Mouse (Mus musculus): ENCODE data around the gene Psma5.
"Not testable (repeated sequence)": the region's sequence is repeated elsewhere in the genome, so short reads cannot be mapped to it uniquely, and the experiment has no call there.

The Psma5 gene

GRCm38 (mm10) chr3:108256719-108257637, at the start of gene Psma5:
Psma5 (plus strand) TSS chr3:108256926.
- peak; percentile 98 for DNase-seq

DNA sequence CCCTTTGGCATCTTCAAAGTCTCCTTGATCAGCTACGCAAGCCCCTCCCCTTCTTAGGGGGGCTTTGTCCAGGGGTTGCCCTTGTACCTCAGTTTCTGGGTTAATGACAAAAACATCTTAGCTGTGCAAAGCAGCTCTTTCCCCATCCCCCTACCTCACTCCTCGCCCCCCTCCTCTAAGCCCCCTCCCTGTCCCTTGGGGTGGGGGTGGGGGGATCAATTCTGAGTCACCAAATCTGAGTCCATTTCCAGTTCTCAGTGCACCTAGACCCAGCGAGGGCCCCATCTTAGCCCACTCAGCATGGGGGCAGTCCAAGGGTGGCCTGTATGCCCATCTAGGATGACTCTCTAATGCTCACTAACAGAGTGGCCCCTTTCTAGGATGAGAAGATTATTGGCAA, 47.7 kb upstream of the Psma5 start:
- DNase-seq: no peak

GRCm38 (mm10) chr3:108209536-108209935, 47.2 kb upstream of the Psma5 start:
- DNase-seq: no peak

- DNase-seq: peak; percentile 96
Observed at GRCm38 (mm10) chr3:108209946-108210770, 46.6 kb upstream of the Psma5 start.

DNA sequence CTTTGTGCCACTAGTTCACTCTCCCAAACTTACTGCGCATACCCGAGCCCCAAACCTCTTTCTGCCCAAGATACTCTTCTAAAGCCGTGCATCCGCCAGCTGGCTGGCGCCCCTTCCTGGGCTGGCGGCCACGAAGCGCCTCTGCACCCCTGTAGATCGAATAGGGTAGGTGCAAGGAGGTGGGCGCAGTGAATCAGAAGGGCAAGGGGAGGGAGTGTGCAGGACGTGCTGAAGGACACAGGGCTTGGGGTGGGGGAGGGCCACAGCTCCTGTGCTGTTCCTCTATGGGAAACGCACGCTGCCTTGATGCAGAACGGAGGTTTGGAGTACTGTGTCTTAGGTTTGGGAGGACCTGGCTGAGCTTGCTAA, 46.0 kb upstream of the Psma5 start, which contains the start of gene Atxn7l2:
Gene Atxn7l2 (minus strand): TSS at position 164 of the 369 bp plus-strand sequence.
- peak; percentile 83 for DNase-seq

GRCm38 (mm10) chr3:108211845-108212244, 44.9 kb upstream of the Psma5 start:
- DNase-seq: peak; percentile 38

DNA sequence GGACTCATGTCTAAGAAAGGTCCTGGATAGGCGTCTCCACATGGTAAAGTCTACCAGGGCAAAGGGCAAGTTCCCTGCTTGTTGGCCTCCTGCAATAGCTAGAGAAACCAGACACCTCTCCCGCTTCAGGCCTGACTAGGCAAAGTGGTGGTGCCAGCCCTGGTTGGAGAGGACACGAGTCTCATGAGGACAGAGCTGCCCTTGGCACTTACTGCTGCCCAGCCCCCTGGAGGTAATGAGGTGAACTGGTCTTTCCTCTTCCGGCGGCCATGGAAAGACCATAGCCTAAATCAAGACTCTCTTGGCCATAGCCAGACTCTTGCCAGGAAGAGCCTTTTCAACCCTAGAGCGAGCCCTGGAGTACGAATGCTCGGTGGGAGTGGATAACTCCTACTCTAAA, 44.3 kb upstream of the Psma5 start:
- DNase-seq: no peak

DNA sequence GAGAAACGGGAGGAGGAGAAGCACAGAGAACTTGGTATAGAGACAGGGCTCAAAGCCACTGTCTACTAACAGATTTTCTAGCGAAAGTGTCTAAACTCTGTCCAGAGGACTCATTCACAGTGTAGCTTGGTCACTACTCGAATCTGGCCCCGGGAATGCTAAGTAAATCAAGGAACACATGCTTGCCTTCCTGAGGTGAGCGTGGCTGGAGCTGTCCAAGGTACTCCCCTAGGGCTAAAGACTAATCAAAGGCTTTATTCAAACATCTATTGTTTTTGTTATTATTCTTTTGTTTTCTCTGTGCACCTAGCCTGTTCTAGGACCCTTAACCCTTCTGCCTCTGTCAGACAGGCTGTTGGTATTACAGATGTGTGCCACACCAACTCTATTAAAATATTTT, 42.0 kb upstream of the Psma5 start:
- no peak for DNase-seq

DNA sequence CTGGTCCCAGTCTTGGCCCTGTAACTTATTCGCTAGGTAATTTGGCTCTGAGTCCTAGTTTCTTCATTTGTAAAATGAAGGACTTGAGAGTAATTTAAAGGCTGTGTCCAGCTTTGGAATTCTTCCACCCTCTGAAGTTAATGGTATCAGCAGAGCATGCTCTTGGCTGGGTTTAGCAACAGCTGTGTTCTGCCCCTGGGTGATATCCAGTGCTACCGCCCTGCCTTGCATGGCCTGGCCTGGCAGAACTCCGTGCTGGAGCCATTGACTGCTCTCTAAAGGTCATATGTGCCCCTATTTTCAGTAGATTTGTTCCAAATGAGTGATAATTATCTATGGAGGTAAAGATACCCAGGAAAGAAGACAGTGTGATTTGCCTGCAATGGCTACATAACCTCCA, 36.1 kb upstream of the Psma5 start:
- no peak for DNase-seq

DNA sequence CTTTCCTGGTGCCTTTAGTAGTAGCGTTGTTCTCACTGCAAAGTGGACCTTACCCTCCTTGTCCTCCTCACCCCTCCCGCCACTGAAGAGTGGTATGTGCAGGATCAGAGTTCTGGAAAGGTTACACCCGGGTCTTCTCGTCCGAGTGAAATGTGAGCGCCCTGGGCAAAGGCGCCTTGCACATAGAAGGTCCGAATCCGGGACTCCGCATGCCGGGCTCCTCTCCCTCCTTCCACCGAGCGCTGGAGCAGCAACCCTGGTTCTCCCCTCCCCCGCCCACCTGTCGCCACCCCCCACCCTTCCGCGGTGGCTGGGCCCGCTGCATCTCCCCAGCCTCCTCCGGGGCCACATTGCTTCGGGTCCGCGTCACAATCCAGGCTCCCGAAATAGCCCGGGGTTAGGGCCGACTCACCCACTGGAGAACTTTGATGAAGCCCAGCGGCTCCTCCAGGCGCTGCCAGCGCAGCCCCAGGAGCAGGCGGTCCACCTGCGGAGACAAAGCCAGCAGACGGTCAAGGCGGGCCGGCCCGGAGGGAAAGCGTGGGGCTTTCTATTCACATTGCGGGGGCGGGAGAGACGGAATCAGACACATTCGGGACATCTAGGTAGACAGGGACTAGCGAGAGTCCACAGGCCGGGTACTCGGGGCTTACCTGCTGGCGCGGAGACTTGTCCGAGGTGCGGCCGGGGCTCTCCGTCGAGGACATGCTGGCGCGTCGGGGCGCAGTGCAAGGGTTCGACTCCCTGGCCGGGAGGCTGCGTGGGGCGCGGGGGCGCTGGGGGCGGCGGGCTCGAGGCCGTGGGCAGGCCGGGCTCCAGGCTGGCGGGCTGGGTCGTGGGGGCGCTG, 30.8 kb upstream of the Psma5 start:
- DNase-seq: no peak

DNA sequence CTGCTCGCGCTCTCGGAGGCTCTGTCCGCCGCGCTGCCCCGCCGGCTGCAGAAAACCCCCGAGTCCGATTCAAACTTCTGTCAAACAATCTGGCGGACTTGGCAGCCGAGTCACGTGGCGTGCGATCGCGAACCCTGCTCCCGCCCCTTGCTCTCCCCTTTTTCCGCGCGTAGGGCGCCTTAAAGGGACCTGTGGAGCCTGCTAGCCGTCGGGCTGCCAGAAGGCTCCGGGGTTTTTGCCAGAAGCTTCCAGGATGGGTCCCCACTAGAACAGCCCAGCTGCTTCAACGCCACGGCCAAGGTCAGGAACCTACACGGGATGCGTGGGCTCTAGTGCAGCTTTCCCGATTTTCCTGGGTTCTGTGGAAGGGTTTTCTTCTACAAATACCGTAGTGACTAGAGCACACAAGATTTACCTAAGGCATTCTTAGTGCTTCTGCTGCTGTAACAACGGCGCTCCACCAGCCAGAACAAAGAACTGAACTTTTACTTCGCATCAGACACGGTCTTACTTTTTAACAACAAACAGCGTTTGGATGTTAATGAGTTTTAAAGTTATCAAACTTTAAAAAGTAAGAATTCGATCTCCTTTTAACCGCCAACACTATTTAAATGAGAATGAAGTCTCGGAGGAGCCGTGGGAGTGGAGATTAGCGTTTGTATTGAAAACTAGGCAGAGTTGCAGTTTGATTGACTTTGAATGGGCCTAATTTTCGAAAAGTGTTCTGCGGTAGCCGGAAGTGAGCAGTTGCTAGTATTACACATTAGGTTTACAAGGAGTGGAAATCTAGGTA, 30.0 kb upstream of the Psma5 start, which contains the start of gene Sypl2:
Gene Sypl2 (minus strand): TSS at position 91 of the 793 bp plus-strand sequence.
- DNase-seq: no peak

DNA sequence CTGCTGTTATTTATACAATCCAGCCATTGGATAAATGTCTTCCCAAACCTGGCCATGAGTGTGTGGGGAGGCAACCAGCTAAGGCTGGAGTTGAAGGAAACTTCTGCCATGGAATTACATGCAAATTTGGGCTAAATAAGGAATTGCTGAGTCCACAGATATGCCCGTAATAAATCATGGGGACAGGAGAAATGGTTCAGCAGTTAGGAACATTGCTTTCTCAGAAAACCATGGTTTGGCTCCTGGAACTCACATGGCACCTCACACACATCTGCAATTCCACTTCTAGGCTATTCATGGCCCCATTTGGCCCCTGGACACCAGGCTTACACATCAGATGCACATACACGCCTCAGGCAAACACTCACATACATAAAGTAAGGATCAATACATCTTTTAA, 29.2 kb upstream of the Psma5 start:
- no peak for DNase-seq

- DNase-seq: no peak
Observed at GRCm38 (mm10) chr3:108231646-108232045, 25.1 kb upstream of the Psma5 start.

GRCm38 (mm10) chr3:108237474-108238102, 19.1 kb upstream of the Psma5 start:
- not testable (repeated sequence) for DNase-seq

DNA sequence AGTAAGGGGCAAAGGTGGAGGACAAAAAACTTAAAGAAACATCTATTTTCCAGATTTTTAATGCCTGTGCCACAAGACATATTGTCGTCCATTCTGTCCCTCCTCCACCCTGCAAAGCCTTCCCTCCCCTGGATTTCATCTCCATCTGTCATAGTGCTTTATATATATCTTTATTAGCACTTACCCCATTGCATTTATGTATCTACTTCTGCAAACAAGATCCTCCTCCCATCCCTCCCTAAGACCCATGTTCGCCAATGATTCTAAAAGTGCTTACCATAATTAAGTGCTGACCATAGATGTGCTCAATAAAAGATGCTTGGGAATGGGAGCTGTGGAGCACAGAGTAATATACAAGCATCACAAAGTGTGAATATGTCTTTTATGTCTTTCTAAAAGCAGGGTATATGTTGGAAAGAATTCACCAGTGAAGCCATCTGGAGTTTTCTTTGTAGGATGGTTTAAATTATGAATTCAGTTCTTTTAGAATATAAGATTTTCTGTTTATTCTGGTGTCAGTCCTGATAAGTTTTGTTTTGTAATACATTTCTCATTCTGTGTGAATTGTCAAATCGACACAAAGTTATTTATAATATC, 15.4 kb upstream of the Psma5 start:
- DNase-seq: no peak

- no peak for DNase-seq
Observed at GRCm38 (mm10) chr3:108246857-108247256, 9.9 kb upstream of the Psma5 start.

DNA sequence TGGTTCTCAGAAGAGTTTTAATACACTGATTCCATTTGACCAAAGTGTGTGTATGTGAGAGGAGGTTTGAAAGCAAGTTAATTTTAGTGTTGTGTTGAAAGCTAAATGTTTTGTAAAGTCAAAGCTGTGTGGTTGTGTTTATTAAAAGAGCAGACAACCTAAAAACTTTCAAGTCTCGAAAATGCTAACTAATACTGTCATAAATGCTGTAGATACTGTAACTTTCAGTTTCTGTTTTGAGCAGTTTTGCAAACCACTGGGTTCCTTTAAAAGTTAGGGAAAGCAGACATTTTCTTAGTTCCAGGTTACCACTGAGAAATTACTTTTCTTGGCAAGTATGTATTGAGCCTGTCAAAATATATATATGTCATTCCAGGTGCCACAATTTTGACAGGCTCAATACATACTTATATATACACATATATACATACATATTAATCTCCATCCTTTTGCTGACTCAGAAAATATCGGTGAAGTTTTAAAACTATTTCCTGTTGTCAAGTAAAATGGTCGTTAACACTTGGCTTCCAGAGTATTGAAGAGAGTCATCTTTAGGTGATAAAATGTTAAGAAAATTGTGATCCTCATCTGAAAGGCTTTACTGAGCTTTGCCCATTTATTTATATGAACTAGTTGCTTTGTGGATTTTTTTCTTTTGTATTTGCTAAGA, 1.2 kb downstream of the Psma5 start:
- DNase-seq: no peak

GRCm38 (mm10) chr3:108259319-108259718, 2.6 kb downstream of the Psma5 start:
- DNase-seq: no peak

- not testable (repeated sequence) for DNase-seq
Observed at GRCm38 (mm10) chr3:108279495-108279894, 22.8 kb downstream of the Psma5 start.
